Mouse (Mus musculus) layer of hippocampus, adult 18-20 months (tissue): ENCODE measurements around the gene Ston1. TPM values are rescaled to one million over a fixed set of nuclear protein-coding genes. Genes with fewer than 3 reads are reported as not detected.

Experiments used
- DNase-seq, 2 experiments: peaks; one replicate each; pipeline ENCODE4 v3.0.0; 2022; ENCODE audit warnings: low spot score in 2 of 2
- long read RNA-seq: library from polyadenylated mRNA; stranded (forward); transcript quantifications from one replicate; pipeline ENCODE4 v2.0.0, GENCODE M21; 2021
- total RNA-seq, 2 experiments: library from RNA; stranded (reverse); gene quantifications; 2 replicates each; pipeline ENCODE4 v1.2.3; 2021

The Ston1 gene
- total RNA-seq = 1 to 10 TPM; 9.5 to 9.8 TPM
- long read RNA-seq, partial matches to known transcripts = 1 of 1 reads
- long read RNA-seq, other reads (novel, unspliced or antisense) = 0 of 1 reads

- DNase-seq = peak in 1 of 2 experiments; percentile 64
Observed at GRCm38 (mm10) chr17:88597222-88598055, at the start of gene Ston1. TSS of gene Ston1 (plus strand) at chr17:88597684.

GRCm38 (mm10) chr17:88549411-88550191 is 47.9 kb upstream of the Ston1 start:
- no peak for DNase-seq

- no peak for DNase-seq
Observed at GRCm38 (mm10) chr17:88550351-88550750, 47.1 kb upstream of the Ston1 start.

GRCm38 (mm10) chr17:88550981-88551940 is 46.2 kb upstream of the Ston1 start:
- DNase-seq = no peak

GRCm38 (mm10) chr17:88552556-88552955 is 44.9 kb upstream of the Ston1 start:
- DNase-seq = no peak

- no peak for DNase-seq
Observed at GRCm38 (mm10) chr17:88553001-88553449, 44.5 kb upstream of the Ston1 start.

GRCm38 (mm10) chr17:88553473-88554087 is 43.9 kb upstream of the Ston1 start:
- DNase-seq = no peak

- DNase-seq = no peak
Observed at GRCm38 (mm10) chr17:88556176-88556575, 41.3 kb upstream of the Ston1 start.

- DNase-seq = no peak
Observed at GRCm38 (mm10) chr17:88556688-88557087, 40.8 kb upstream of the Ston1 start.

- peak; percentile 48 to 84 for DNase-seq
Observed at GRCm38 (mm10) chr17:88558168-88558842, 39.2 kb upstream of the Ston1 start.

GRCm38 (mm10) chr17:88563611-88564010 is 33.9 kb upstream of the Ston1 start:
- no peak for DNase-seq

GRCm38 (mm10) chr17:88569807-88570540 is 27.5 kb upstream of the Ston1 start:
- no peak for DNase-seq

GRCm38 (mm10) chr17:88570784-88571183 is 26.7 kb upstream of the Ston1 start:
- no peak for DNase-seq

- DNase-seq = no peak
Observed at GRCm38 (mm10) chr17:88574811-88575210, 22.7 kb upstream of the Ston1 start.

GRCm38 (mm10) chr17:88578522-88579242 is 18.8 kb upstream of the Ston1 start:
- no peak for DNase-seq

- no peak for DNase-seq
Observed at GRCm38 (mm10) chr17:88580556-88580955, 16.9 kb upstream of the Ston1 start.

- no peak for DNase-seq
Observed at GRCm38 (mm10) chr17:88581511-88582021, 15.9 kb upstream of the Ston1 start.

- DNase-seq = no peak
Observed at GRCm38 (mm10) chr17:88582999-88583398, 14.5 kb upstream of the Ston1 start.
